Mouse (Mus musculus): ENCODE measurements around the gene Susd6. TPM values are rescaled to one million over a fixed set of nuclear protein-coding genes. Genes with fewer than 3 reads are reported as not detected.
"Not testable (repeated sequence)": the region's sequence is repeated elsewhere in the genome, so short reads cannot be mapped to it uniquely, and the experiment has no call there.

Susd6 gene
- total and polyA plus RNA-seq, 3 experiments: 7.8 to 11.0 (median 8.7) TPM

DNA sequence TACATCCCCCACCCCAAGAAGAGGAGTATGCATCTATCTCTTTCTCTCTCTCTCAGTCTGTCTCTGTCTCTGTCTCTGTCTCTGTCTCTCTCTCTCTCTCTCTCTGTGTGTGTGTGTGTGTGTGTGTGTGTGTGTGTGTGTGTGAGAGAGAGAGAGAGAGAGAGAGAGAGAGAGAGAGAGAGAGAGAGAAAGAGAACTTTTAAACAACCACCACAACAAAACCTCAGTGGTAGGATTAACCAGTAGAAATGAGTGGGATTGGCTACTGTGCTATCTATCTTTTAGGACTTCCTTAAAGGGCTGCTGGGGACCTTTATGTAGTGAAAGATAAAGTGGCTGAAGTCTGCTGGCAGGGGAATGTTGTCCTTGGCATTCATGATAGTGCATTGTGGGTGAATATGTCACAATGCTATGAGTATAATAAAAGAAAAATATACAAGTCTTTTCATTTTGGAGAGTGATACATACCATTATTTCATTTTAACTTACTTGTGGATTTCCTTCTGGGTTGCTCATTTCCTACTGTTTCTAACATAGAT lies 27.5 kb downstream of the Susd6 start:
- Histone ChIP-seq H3K4me2 (ENCODE audit: insufficient read depth, low read depth, poor library complexity, severe bottlenecking) (no peak overlapping the region), H3K9me3 (replicated peaks; ENCODE audit: low read length) (no peaks in the 10 kb centered on the region), H3K36me3 (replicated peaks in 1 of 2; ENCODE audit: control insufficient read depth in 1 of 2, insufficient read depth in 1 of 2, low read length in 1 of 2) (peaks cover 0 to 5% of the 10 kb centered on the region in 2 experiments), H3K27me3 (replicated peaks) (no peaks in the 10 kb centered on the region), H3K9ac (ENCODE audit: insufficient read depth, low read depth) (no peak overlapping the region), H3K27ac (ENCODE audit: insufficient read depth, low read depth) (no peak overlapping the region), H3K4me1 (ENCODE audit: control insufficient read depth in 1 of 2, insufficient read depth in 2 of 2) (peaks cover 0 to 29% of the 10 kb centered on the region in 2 experiments; a peak in 2 of 4 replicates), H3K4me3 (replicated peaks in 1 of 3; ENCODE audit: low read depth in 2 of 3, low read length in 2 of 3, poor library complexity in 1 of 3) (no peak overlapping the region), H3K79me2 (replicated peaks; ENCODE audit: control insufficient read depth, extremely low read depth, insufficient read depth, poor library complexity, severe bottlenecking) (no peaks in the 10 kb centered on the region; the same call in 1 of the 2 replicates)
- TF ChIP-seq MAFK (IDR thresholded peaks at IDR 0.05; ENCODE audit: insufficient replicate concordance, low read length) (no peak), MAX (IDR thresholded peaks at IDR 0.05; ENCODE audit: low read length) (no peak), ZKSCAN1 (IDR thresholded peaks at IDR 0.05; ENCODE audit: borderline replicate concordance, low read depth, low read length) (no peak), JUND (conservative IDR thresholded peaks at IDR 0.05; ENCODE audit: low read depth, low read length) (no peak), MXI1 (IDR thresholded peaks at IDR 0.05; ENCODE audit: low read depth, low read length) (no peak), POLR2A (IDR thresholded peaks at IDR 0.05; ENCODE audit: low read depth, low read length) (no peak), EP300 (IDR thresholded peaks at IDR 0.05; ENCODE audit: low read length) (no peak), TBP (conservative IDR thresholded peaks at IDR 0.05; ENCODE audit: low read depth, low read length) (no peak), NELFE (IDR thresholded peaks at IDR 0.05; ENCODE audit: low read depth, low read length) (no peak), ZMIZ1 (IDR thresholded peaks at IDR 0.05; ENCODE audit: low read depth, low read length) (no peak), MYC (IDR thresholded peaks at IDR 0.05; ENCODE audit: low read depth, low read length) (no peak), JUN (IDR thresholded peaks at IDR 0.05; ENCODE audit: insufficient read depth, low read depth, low read length) (no peak), HCFC1 (IDR thresholded peaks at IDR 0.05; ENCODE audit: low read depth, low read length) (no peak), KAT2A (IDR thresholded peaks at IDR 0.05; ENCODE audit: insufficient replicate concordance, low read length) (no peak), MAZ (IDR thresholded peaks at IDR 0.05; ENCODE audit: low read depth, low read length) (no peak), PAX5 (IDR thresholded peaks at IDR 0.05; ENCODE audit: low read length) (no peak), CTCF (conservative IDR thresholded peaks at IDR 0.05 in 1 of 2, IDR thresholded peaks at IDR 0.05 in 1 of 2; ENCODE audit: low read depth in 2 of 2, low read length in 2 of 2) (no peak)
- dilution Hi-C loops (cut with MboI; ENCODE audit: extremely low pct_ligation_motif_present, extremely low pct_unique_long_range_greater_than_20kb, low sequenced_read_pairs) (no loop called here), in situ Hi-C loops (cut with MboI; ENCODE audit: low pct_ligation_motif_present, low pct_unique_long_range_greater_than_20kb, low sequenced_read_pairs) (no loop called here)
- no peak for DNase-seq (ENCODE audit: extremely low read depth)

DNA sequence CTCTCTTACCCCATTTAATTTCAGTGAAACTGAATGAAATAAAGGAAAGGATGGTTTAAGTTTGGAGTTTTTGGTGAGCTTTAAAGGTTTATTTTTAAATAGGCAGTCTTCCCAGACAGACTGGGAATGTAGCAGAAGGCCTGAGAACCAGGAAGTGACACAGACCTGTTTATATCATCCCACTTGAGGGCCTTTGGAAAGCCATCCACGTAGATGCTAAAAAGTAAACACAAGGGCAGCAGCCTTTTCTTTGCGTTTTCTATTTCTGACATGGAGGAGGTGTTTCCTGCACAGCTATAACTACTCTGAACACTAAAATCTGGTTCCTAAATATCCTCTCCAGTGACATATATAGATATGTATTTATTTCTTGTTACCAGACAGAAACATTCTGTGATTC lies 28.7 kb downstream of the Susd6 start:
- dilution Hi-C loops (cut with MboI; ENCODE audit: extremely low pct_ligation_motif_present, extremely low pct_unique_long_range_greater_than_20kb, low sequenced_read_pairs); DNase-seq (ENCODE audit: extremely low read depth); H3K4me2 ChIP-seq (ENCODE audit: insufficient read depth, low read depth, poor library complexity, severe bottlenecking); H3K27ac ChIP-seq (ENCODE audit: insufficient read depth, low read depth); in situ Hi-C loops (cut with MboI; ENCODE audit: low pct_ligation_motif_present, low pct_unique_long_range_greater_than_20kb, low sequenced_read_pairs); H3K27me3 ChIP-seq (replicated peaks); H3K9me3 ChIP-seq (replicated peaks; ENCODE audit: low read length); H3K4me3 ChIP-seq (replicated peaks in 1 of 3; ENCODE audit: low read depth in 2 of 3, low read length in 2 of 3, poor library complexity in 1 of 3); H3K36me3 ChIP-seq (replicated peaks in 1 of 2; ENCODE audit: control insufficient read depth in 1 of 2, insufficient read depth in 1 of 2, low read length in 1 of 2); H3K9ac ChIP-seq (ENCODE audit: insufficient read depth, low read depth); H3K79me2 ChIP-seq (replicated peaks; ENCODE audit: control insufficient read depth, extremely low read depth, insufficient read depth, poor library complexity, severe bottlenecking): not testable (repeated sequence)
- peaks cover 0 to 23% of the 10 kb centered on the region in 2 experiments; a peak in 2 of 4 replicates for H3K4me1 ChIP-seq (ENCODE audit: control insufficient read depth in 1 of 2, insufficient read depth in 2 of 2)

Measured in CH12.LX (cell line).